Mouse (Mus musculus) heart, postnatal 0 days (tissue): ENCODE results near the gene Rnf5. TPM values are rescaled to one million over a fixed set of nuclear protein-coding genes. Genes with fewer than 3 reads are reported as not detected.
A peak's percentile ranks its signal among the peaks of the same experiment; 100 is the strongest.

Source experiments
- ATAC-seq: fragments of 200-750 bp; cut with Nextera tagmentation; 2 replicates; pipeline ENCODE4 v1.8.0; 2017; ENCODE audit warnings: low read depth, moderate number of reproducible peaks, moderate library complexity; ENCODE audit not compliant: insufficient read depth
- DNase-seq: peaks from one replicate; pipeline ENCODE4 v3.0.0-alpha.2; 2016; ENCODE audit warnings: low spot score
- H3K27ac ChIP-seq: fragments of 300-500 bp; sonication (generic); 2 replicates; pipeline ENCODE4 v1.5.1; 2014; ENCODE audit warnings: low read depth, mild to moderate bottlenecking
- H3K27me3 ChIP-seq: fragments of 300-500 bp; sonication (generic); 2 replicates; pipeline ENCODE4 v1.6.1; 2014; ENCODE audit warnings: low read length, mixed read lengths; ENCODE audit not compliant: control insufficient read depth, insufficient read depth
- H3K36me3 ChIP-seq: fragments of 300-500 bp; sonication (generic); replicated peaks from 2 replicates; pipeline ENCODE4 v1.6.1; 2014; ENCODE audit warnings: low read length, mixed read lengths; ENCODE audit not compliant: control insufficient read depth, insufficient read depth
- H3K4me1 ChIP-seq: fragments of 300-500 bp; sonication (generic); 2 replicates; pipeline ENCODE4 v1.6.1; 2014; ENCODE audit warnings: antibody characterized with exemption; ENCODE audit not compliant: control insufficient read depth, insufficient read depth
- H3K4me2 ChIP-seq: fragments of 300-500 bp; sonication (generic); 2 replicates; pipeline ENCODE4 v1.6.1; 2014; ENCODE audit warnings: low read depth, mild to moderate bottlenecking, low read length, moderate library complexity
- H3K4me3 ChIP-seq: fragments of 300-500 bp; sonication (generic); 2 replicates; pipeline ENCODE4 v1.5.1; 2014; ENCODE audit warnings: low read depth, low read length
- H3K9ac ChIP-seq: fragments of 300-500 bp; sonication (generic); replicated peaks from 2 replicates; pipeline ENCODE4 v1.6.1; 2014; ENCODE audit warnings: low read depth, low read length, mixed read lengths
- H3K9me3 ChIP-seq: fragments of 300-500 bp; sonication (generic); replicated peaks from 2 replicates; pipeline ENCODE4 v1.6.1; 2016; ENCODE audit warnings: low read length; ENCODE audit not compliant: control insufficient read depth
- CTCF ChIP-seq: IDR thresholded peaks from 2 replicates; pipeline ENCODE4 v1.5.1; 2016; ENCODE audit warnings: antibody characterized with exemption, control low read depth, low read depth
- EP300 ChIP-seq: IDR thresholded peaks from 2 replicates; pipeline ENCODE4 v1.6.1; 2016; ENCODE audit warnings: antibody characterized with exemption, low read depth
- WGBS: fragments of 180-500 bp; shearing (Covaris S2); extraction: QIAGEN DNeasy Blood & Tissue Kit; methylation state at CpG from one replicate; pipeline ENCODE4 v1.1.7; 2014; 5-methylcytosine and 5-hydroxymethylcytosine counted together
- polyA plus RNA-seq: library from polyadenylated mRNA; unstranded; fragments of >200 nt; fragmentation: Nextera tagmentation; extraction: Ambion mirVana; gene quantifications from 2 replicates; pipeline ENCODE4 v1.2.1, GENCODE M21; 2015
- total RNA-seq: library from RNA; depleted of rRNA; stranded (reverse); fragments of >200 nt; gene quantifications from 2 replicates; pipeline ENCODE4 v1.2.3, GENCODE M21; 2014; ENCODE audit warnings: low replicate concordance

Gene Rnf5
- total and polyA plus RNA-seq, 2 experiments from 2014 or later: 42.5 to 79.9 TPM

GRCm38 (mm10) chr17:34569919-34570318, 33.6 kb downstream of the Rnf5 start:
- Histone ChIP-seq H3K4me2 (no peak overlapping the region), H3K9ac (no peak overlapping the region), H3K27me3 (no peaks in the 10 kb centered on the region; the same call in 1 of the 2 replicates), H3K27ac (no peak overlapping the region), H3K36me3 (no peaks in the 10 kb centered on the region), H3K4me1 (no peaks in the 10 kb centered on the region), H3K4me3 (no peak overlapping the region), H3K9me3 (no peaks in the 10 kb centered on the region)
- ATAC-seq (no peak), DNase-seq (no peak)
- 70% methylated on average over 4 of the region's 4 CpGs for WGBS
- TF ChIP-seq CTCF: no peak
- no peak for TF ChIP-seq EP300

DNA sequence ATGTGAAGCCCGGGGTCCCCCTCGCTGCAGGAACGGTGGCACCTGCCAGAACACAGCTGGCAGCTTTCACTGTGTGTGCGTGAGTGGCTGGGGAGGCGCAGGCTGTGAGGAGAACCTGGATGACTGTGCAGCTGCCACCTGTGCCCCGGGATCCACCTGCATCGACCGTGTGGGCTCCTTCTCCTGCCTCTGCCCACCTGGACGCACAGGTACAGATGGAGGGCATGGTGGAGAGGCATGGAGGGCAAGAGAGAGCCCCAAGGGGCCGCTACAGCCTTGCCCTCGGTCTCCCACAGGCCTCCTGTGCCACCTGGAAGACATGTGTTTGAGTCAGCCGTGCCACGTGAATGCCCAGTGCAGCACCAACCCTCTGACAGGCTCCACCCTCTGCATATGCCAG, 35.1 kb downstream of the Rnf5 start:
- ATAC-seq (no peak), DNase-seq (no peak)
- H3K4me3 ChIP-seq: no peak overlapping the region
- H3K4me1 ChIP-seq: peaks cover 5% of the 10 kb centered on the region; the same call in 1 of the 2 replicates
- H3K9ac ChIP-seq: no peak overlapping the region
- H3K36me3 ChIP-seq: no peaks in the 10 kb centered on the region
- 78% methylated on average over 13 of the region's 13 CpGs for WGBS
- H3K27me3 ChIP-seq: no peaks in the 10 kb centered on the region; the same call in 1 of the 2 replicates
- H3K27ac ChIP-seq: no peak overlapping the region
- no peak overlapping the region for H3K4me2 ChIP-seq
- H3K9me3 ChIP-seq: no peaks in the 10 kb centered on the region
- TF ChIP-seq EP300 (no peak), CTCF (no peak)

- no peak for ATAC-seq
- no peaks in the 10 kb centered on the region for H3K9me3 ChIP-seq
- no peak overlapping the region for H3K4me3 ChIP-seq
- no peak overlapping the region for H3K4me2 ChIP-seq
- no peak overlapping the region for H3K9ac ChIP-seq
- no peak overlapping the region for H3K27ac ChIP-seq
- no peak for DNase-seq
- WGBS: 46% methylated on average over 9 of the region's 9 CpGs
- peaks cover 5% of the 10 kb centered on the region; the same call in 1 of the 2 replicates for H3K4me1 ChIP-seq
- TF ChIP-seq EP300: no peak
- TF ChIP-seq CTCF: no peak
- no peaks in the 10 kb centered on the region for H3K36me3 ChIP-seq
- H3K27me3 ChIP-seq: no peaks in the 10 kb centered on the region; the same call in 1 of the 2 replicates
Measured at GRCm38 (mm10) chr17:34567311-34567710, 36.2 kb downstream of the Rnf5 start.

- Histone ChIP-seq H3K4me1 (peaks cover 5% of the 10 kb centered on the region; the same call in 1 of the 2 replicates), H3K36me3 (no peaks in the 10 kb centered on the region), H3K27ac (peak overlapping the region; percentile 93), H3K4me3 (peak overlapping the region; percentile 40), H3K9ac (peak overlapping the region; percentile 34; the same call in 1 of the 2 replicates), H3K4me2 (peak overlapping the region; percentile 58), H3K27me3 (no peaks in the 10 kb centered on the region; the same call in 1 of the 2 replicates), H3K9me3 (no peaks in the 10 kb centered on the region)
- peak; percentile 67 for ATAC-seq
- TF ChIP-seq CTCF: no peak
- peak; percentile 56; the same call in 1 of the 2 replicates for TF ChIP-seq EP300
- DNase-seq: peak; percentile 78
- WGBS: 21% methylated on average over 3 of the region's 3 CpGs
Measured at GRCm38 (mm10) chr17:34564796-34565195, 38.7 kb downstream of the Rnf5 start.

- Histone ChIP-seq H3K4me1 (peaks cover 5% of the 10 kb centered on the region; the same call in 1 of the 2 replicates), H3K4me3 (peak within 1 kb of the TSS; percentile 40), H3K9ac (peak within 1 kb of the TSS; percentile 34), H3K36me3 (no peaks in the 10 kb centered on the region), H3K27me3 (no peaks in the 10 kb centered on the region; the same call in 1 of the 2 replicates), H3K9me3 (no peaks in the 10 kb centered on the region), H3K4me2 (peak within 1 kb of the TSS; percentile 58), H3K27ac (peak within 1 kb of the TSS; percentile 93)
- peak; percentile 80 for ATAC-seq
- no peak for TF ChIP-seq CTCF
- TF ChIP-seq EP300: 0 out of 2 replicates have a peak, but pooled peaks have one; percentile 31
- 13% methylated on average over 6 of the region's 6 CpGs for WGBS
- DNase-seq: peak; percentile 51
Measured at GRCm38 (mm10) chr17:34564003-34564421, 39.5 kb downstream of the Rnf5 start, which contains the start of gene Notch4. Gene Notch4, plus strand, starts transcription at chr17:34564268.
